Comparison of ENCODE assay signal across 10 mouse cellular contexts in genomic region chr11:110985949-110986348, GRCm38 (mm10). TPM values are rescaled to one million over a fixed set of nuclear protein-coding genes. Genes with fewer than 3 reads are reported as not detected.
A peak's percentile ranks its signal among the peaks of the same experiment; 100 is the strongest.
DNase-seq lines count a peak whose midpoint lies in the region; ATAC-seq lines count a peak whose summit lies in the region.
"Had no signal": no experiment of that assay in that cellular context is flagged by ENCODE, and none has a peak within 500 bp of the region (broad histone marks: within the 10 kb centered on the region; RNA-seq: fewer than 3 reads in every experiment).

No protein-coding gene starts in this region.

- H3K36me3 ChIP-seq in kidney, embryonic 16.5 days (ENCODE audit: insufficient read depth, low read length) = no peaks in the 10 kb centered on the region
- no peaks in the 10 kb centered on the region for H3K36me3 ChIP-seq in intestine, embryonic 16.5 days (ENCODE audit: control insufficient read depth, insufficient read depth, low read length)
- H3K36me3 ChIP-seq: embryonic facial prominence, embryonic 12.5 days had no signal

- H3K4me2 ChIP-seq in kidney, embryonic 16.5 days (replicated peaks; ENCODE audit: low read depth, low read length) = no peak overlapping the region
- H3K4me2 ChIP-seq in intestine, embryonic 16.5 days (ENCODE audit: low read depth, low read length) = no peak overlapping the region
- H3K4me2 ChIP-seq: embryonic facial prominence, embryonic 12.5 days had no signal

- peak; percentile 5 to 12 for DNase-seq in layer of hippocampus, postnatal 10 days (ENCODE audit: low spot score in 2 of 2)
- DNase-seq in layer of hippocampus, postnatal 14 days (ENCODE audit: low spot score in 2 of 2) = no peak
- DNase-seq in ES-CJ7 (ENCODE audit: low read depth, low spot score) (peak; percentile 25), ZHBTc4 (ENCODE audit: low read depth, low spot score) (peak; percentile 55)
- no peak for DNase-seq in testis, postnatal 10 days (ENCODE audit: low spot score)
- no peak for DNase-seq in right cerebral cortex, postnatal 14 days
- DNase-seq: left cerebral cortex, postnatal 4 days had no signal

- H3K4me3 ChIP-seq in kidney, embryonic 16.5 days (ENCODE audit: low read length) = no peak overlapping the region
- no peak overlapping the region for H3K4me3 ChIP-seq in intestine, embryonic 16.5 days (ENCODE audit: low read length)
- H3K4me3 ChIP-seq: embryonic facial prominence, embryonic 12.5 days had no signal

- H3K27ac ChIP-seq in kidney, embryonic 16.5 days (ENCODE audit: low read length) = peak overlapping the region; percentile 71
- no peak overlapping the region for H3K27ac ChIP-seq in intestine, embryonic 16.5 days (ENCODE audit: low read length)
- H3K27ac ChIP-seq: embryonic facial prominence, embryonic 12.5 days had no signal

- no peak overlapping the region for H3K9ac ChIP-seq in kidney, embryonic 16.5 days (replicated peaks; ENCODE audit: low read length)
- H3K9ac ChIP-seq in intestine, embryonic 16.5 days (ENCODE audit: low read depth, low read length) = no peak overlapping the region
- H3K9ac ChIP-seq: embryonic facial prominence, embryonic 12.5 days had no signal

- H3K27me3 ChIP-seq in kidney, embryonic 16.5 days (ENCODE audit: insufficient read depth, low read length) = no peaks in the 10 kb centered on the region
- H3K27me3 ChIP-seq in intestine, embryonic 16.5 days (replicated peaks; ENCODE audit: control insufficient read depth, insufficient read depth, low read length) = no peaks in the 10 kb centered on the region
- H3K27me3 ChIP-seq: embryonic facial prominence, embryonic 12.5 days had no signal

- 39% methylated on average over 3 of the region's 3 CpGs for WGBS in kidney, embryonic 16.5 days
- WGBS in intestine, embryonic 16.5 days = 33% methylated on average over 3 of the region's 3 CpGs

- peak; percentile 82 for ATAC-seq in kidney, embryonic 16.5 days (ENCODE audit: low FRiP score, low TSS enrichment)
- ATAC-seq in intestine, embryonic 16.5 days = no peak

- no peaks in the 10 kb centered on the region for H3K9me3 ChIP-seq in kidney, embryonic 16.5 days (ENCODE audit: low read length)
- no peaks in the 10 kb centered on the region for H3K9me3 ChIP-seq in intestine, embryonic 16.5 days (ENCODE audit: control insufficient read depth, low read length)
- H3K9me3 ChIP-seq: embryonic facial prominence, embryonic 12.5 days had no signal

- H3K4me1 ChIP-seq in kidney, embryonic 16.5 days (ENCODE audit: insufficient read depth, low read length) = peaks cover 3% of the 10 kb centered on the region; the same call in 1 of the 2 replicates
- no peaks in the 10 kb centered on the region for H3K4me1 ChIP-seq in intestine, embryonic 16.5 days (ENCODE audit: control insufficient read depth, insufficient read depth, low read length)
- H3K4me1 ChIP-seq: embryonic facial prominence, embryonic 12.5 days had no signal

RNA-seq across cellular contexts. Expression of gene Kcnj16, which starts 18.1 kb away (rescaled TPM):
- total RNA-seq in layer of hippocampus, postnatal 10 days (2021) = 10 to 100 TPM; 15.2 to 15.4 TPM
- 10 to 100 TPM; 17.3 to 23.8 TPM for total RNA-seq in layer of hippocampus, postnatal 14 days (2021)
- 13.4 and 14.5 TPM in 2 replicates for polyA plus RNA-seq in kidney, embryonic 16.5 days (2015; fragmentation: Nextera tagmentation; extraction: Ambion mirVana)
- 0.20 and 0.33 TPM in 2 replicates for polyA plus RNA-seq in intestine, embryonic 16.5 days (2015; fragmentation: Nextera tagmentation; extraction: Ambion mirVana)

Comparison
In these comparisons a context has a peak if more than half of its experiments do, and no peak if none do; other contexts are left out.
1. DNase-seq: peak in layer of hippocampus, postnatal 10 days (2 of 2), ES-CJ7 (single experiment) and ZHBTc4 (single experiment); none in layer of hippocampus, postnatal 14 days (0 of 2), testis, postnatal 10 days (single experiment) and right cerebral cortex, postnatal 14 days (single experiment).